Mouse (Mus musculus) liver, embryonic 13.5 days (tissue): ENCODE data around the gene Igf2r. TPM values are rescaled to one million over a fixed set of nuclear protein-coding genes. Genes with fewer than 3 reads are reported as not detected.

Source experiments
- ATAC-seq: fragments of 200-750 bp; cut with Nextera tagmentation; 2 replicates; pipeline ENCODE4 v1.8.0; 2017; ENCODE audit warnings: low read depth, mild to moderate bottlenecking, moderate number of reproducible peaks, moderate library complexity
- DNase-seq: peaks from one replicate; pipeline ENCODE4 v3.0.0; 2022
- H3K27ac ChIP-seq: fragments of 300-500 bp; sonication (generic); 2 replicates; pipeline ENCODE4 v1.5.1; 2015; ENCODE audit warnings: moderate library complexity, mild to moderate bottlenecking, inconsistent platforms
- H3K27me3 ChIP-seq: fragments of 300-500 bp; sonication (generic); 2 replicates; pipeline ENCODE4 v1.6.1; 2015; ENCODE audit warnings: mild to moderate bottlenecking, inconsistent platforms
- H3K36me3 ChIP-seq: fragments of 300-500 bp; sonication (generic); 2 replicates; pipeline ENCODE4 v1.6.1; 2015; ENCODE audit warnings: mild to moderate bottlenecking, inconsistent platforms
- H3K4me1 ChIP-seq: fragments of 300-500 bp; sonication (generic); replicated peaks from 2 replicates; pipeline ENCODE4 v1.6.1; 2015; ENCODE audit warnings: inconsistent platforms
- H3K4me2 ChIP-seq: fragments of 300-500 bp; sonication (generic); 2 replicates; pipeline ENCODE4 v1.6.1; 2015; ENCODE audit warnings: inconsistent platforms, mild to moderate bottlenecking, moderate library complexity
- H3K4me3 ChIP-seq: fragments of 300-500 bp; sonication (generic); replicated peaks from 2 replicates; pipeline ENCODE4 v1.5.1; 2015; ENCODE audit warnings: mild to moderate bottlenecking, inconsistent platforms
- H3K9ac ChIP-seq: fragments of 300-500 bp; sonication (generic); 2 replicates; pipeline ENCODE4 v1.6.1; 2015; ENCODE audit warnings: mild to moderate bottlenecking, inconsistent platforms
- H3K9me3 ChIP-seq: fragments of 300-500 bp; sonication (generic); replicated peaks from 2 replicates; pipeline ENCODE4 v1.6.1; 2016; ENCODE audit warnings: inconsistent platforms
- WGBS: fragments of 180-500 bp; shearing (Covaris S2); methylation state at CpG from one replicate; pipeline ENCODE4 v1.1.7; 2015; ENCODE audit not compliant: insufficient replicate concordance; 5-methylcytosine and 5-hydroxymethylcytosine counted together
- polyA plus RNA-seq: library from polyadenylated mRNA; unstranded; fragments of >200 nt; fragmentation: Nextera tagmentation; extraction: Ambion mirVana; gene quantifications from 2 replicates; pipeline ENCODE4 v1.2.1, GENCODE M21; 2015

Gene Igf2r
- polyA plus RNA-seq, 1 experiment from 2014 or later = 13.8 TPM

DNA sequence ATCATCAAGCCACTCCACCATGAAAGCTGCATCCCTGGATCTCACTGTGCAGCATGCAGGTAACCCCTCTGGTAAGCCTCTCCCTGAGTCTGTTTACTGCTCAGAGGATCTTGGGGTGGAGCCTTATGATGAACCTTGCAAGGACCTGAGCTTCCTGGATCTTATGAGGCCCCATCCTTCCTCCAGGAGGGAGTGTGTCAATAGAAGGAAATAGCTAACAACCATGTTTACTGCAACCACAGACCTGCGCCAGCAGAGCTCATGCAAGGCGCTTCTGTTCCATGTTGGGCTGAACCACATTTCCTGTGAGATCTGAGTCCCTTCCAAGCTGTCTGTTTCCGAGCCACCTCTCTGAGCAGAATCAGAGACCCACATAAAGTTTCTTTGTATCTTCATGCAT is 10.0 kb upstream of the Igf2r start:
- WGBS = 46% methylated on average over 3 of the region's 3 CpGs
- H3K4me3 ChIP-seq = no peak overlapping the region
- peaks cover 13% of the 10 kb centered on the region for H3K36me3 ChIP-seq
- H3K27me3 ChIP-seq = no peaks in the 10 kb centered on the region
- ATAC-seq (no peak), DNase-seq (no peak)
- H3K4me1 ChIP-seq = peaks cover 52% of the 10 kb centered on the region
- H3K9me3 ChIP-seq = no peaks in the 10 kb centered on the region
- no peak overlapping the region for H3K4me2 ChIP-seq
- peak overlapping the region; percentile 73 for H3K27ac ChIP-seq
- no peak overlapping the region for H3K9ac ChIP-seq

DNA sequence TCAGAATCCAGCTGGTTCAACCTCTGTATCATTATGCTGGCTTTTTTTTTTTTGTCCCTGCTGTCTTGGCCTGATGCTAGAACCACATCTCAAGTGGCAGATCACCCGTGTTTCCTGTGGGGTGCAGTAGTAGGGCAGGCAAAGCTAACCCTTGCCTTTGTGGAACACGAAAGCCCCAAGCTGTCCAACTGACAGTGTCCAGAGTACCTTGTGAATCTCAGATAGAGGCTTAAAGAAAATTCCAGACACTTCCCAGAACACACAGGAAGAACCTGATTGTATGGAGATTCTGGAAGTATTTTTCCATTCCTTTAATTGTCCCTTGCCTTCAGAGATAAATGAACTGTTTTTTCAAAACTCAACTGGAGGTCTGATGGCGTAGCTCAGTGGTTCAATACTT is 4.5 kb upstream of the Igf2r start:
- Histone ChIP-seq H3K27ac (no peak overlapping the region), H3K9me3 (no peaks in the 10 kb centered on the region), H3K27me3 (no peaks in the 10 kb centered on the region), H3K4me1 (peaks cover 19% of the 10 kb centered on the region), H3K36me3 (peaks cover 34% of the 10 kb centered on the region), H3K4me3 (no peak overlapping the region), H3K9ac (no peak overlapping the region), H3K4me2 (no peak overlapping the region)
- no peak for ATAC-seq
- no peak for DNase-seq
- 46% methylated on average over 3 of the region's 3 CpGs for WGBS

DNA sequence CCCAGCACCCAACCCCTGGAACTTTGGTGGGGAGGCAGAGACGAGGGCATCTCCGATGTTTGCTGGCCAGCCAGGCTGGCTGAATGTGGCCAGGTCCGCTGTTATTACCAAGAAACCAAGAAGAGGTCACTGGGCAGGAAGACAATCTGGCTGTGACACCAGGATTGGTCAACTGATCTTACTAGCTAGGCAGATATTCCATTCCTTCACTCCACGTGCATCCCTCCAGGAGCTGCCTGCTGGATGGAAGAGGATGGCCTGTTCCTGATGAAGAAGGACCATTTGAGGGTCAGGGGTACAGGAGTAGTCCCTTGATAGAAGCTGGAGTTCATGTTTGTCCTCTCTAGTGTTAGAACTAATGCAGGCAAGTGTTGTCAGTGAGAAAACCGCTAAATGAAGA is 1.0 kb upstream of the Igf2r start:
- Histone ChIP-seq H3K4me3 (no peak overlapping the region), H3K27me3 (no peaks in the 10 kb centered on the region; the same call in 1 of the 2 replicates), H3K9me3 (no peaks in the 10 kb centered on the region), H3K4me2 (no peak overlapping the region), H3K27ac (no peak overlapping the region), H3K9ac (no peak overlapping the region), H3K36me3 (peaks cover 26% of the 10 kb centered on the region), H3K4me1 (peaks cover 42% of the 10 kb centered on the region; the same call in 1 of the 2 replicates)
- DNase-seq (no peak), ATAC-seq (no peak)
- 79% methylated on average over 5 of the region's 5 CpGs for WGBS

DNA sequence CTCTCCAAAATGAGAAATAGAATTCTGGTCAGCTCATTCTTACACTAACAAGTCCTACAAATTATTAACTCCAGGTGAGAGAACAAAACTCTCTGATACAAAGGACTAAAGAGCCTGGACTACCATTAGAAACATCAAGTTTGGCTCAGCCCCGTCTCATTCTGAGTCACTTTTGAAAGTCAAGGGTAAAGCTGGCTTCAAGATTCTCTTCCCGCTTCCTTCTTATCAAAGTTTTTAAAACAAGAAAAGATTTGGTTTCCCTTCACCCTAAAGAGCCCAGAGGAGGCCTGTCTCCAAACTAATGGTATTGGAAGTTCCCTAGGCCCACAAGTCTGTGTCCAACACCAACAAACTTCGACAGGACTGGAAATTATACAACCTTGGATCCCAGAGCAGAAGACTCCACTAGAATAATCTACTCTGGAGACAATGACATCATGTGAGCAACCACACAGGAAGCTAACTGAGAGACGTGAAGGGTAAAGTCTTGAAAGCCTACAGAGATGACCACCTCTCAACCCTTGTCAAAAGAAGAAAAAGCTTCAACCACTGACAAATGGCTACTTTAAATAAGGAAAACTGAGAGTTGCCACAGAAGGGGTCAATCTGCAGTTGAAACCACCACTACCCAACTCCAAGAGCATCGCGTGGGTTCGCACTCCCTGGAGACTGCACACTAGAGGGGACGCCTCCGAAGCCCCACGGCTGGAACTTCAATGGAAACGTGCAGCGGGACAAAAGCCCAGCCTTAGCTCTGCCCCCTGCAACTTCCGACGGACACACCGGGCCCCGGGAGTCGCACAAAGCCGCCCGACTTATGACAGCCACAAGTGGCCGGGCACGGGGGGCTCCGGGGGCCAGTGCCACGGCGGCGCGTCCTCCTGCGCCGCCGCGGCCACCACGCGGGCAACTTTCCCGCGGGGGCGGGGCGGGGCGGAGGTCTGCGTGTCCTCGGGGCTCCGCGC is 767 bp downstream of the Igf2r start:
- ATAC-seq = peak; percentile 1; the same call in 1 of the 2 replicates
- H3K4me1 ChIP-seq = peaks cover 49% of the 10 kb centered on the region; the same call in 1 of the 2 replicates
- no peak for DNase-seq
- WGBS = 34% methylated on average over 41 of the region's 41 CpGs
- peak overlapping the region; percentile 90 for H3K4me2 ChIP-seq
- H3K4me3 ChIP-seq = peak overlapping the region; percentile 73
- H3K36me3 ChIP-seq = peaks cover 25% of the 10 kb centered on the region
- peak overlapping the region; percentile 83 for H3K9ac ChIP-seq
- H3K27ac ChIP-seq = peak overlapping the region; percentile 61
- no peaks in the 10 kb centered on the region for H3K9me3 ChIP-seq
- no peaks in the 10 kb centered on the region; the same call in 1 of the 2 replicates for H3K27me3 ChIP-seq

DNA sequence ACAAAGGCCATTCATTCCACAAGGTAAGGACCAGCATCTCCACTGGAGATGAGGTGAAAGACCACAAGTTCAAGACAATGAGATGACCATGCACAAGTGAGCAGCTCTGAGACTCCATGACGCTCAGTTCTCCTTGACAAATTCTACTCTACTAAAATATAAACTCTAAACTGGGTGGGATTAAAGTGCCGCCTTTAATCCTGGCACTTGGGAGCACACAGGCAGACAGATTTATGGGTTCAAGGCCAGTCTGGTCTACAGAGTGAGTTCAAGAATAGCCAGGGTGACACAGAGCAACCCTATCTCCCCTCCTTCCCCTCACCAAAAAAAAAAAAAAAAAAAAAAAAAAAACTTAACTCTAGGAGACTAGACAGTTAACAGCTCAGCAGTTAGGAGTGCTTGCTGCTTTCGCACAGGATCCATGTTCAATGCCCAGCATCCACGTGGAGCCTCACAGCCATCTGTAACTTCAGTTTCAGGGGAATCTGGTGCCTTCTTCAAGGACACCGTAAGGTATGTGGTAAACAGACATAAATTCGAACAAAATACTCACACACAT is 2.1 kb downstream of the Igf2r start:
- Histone ChIP-seq H3K4me1 (peaks cover 56% of the 10 kb centered on the region; the same call in 1 of the 2 replicates), H3K4me3 (peak overlapping the region; percentile 73), H3K9me3 (no peaks in the 10 kb centered on the region), H3K27me3 (no peaks in the 10 kb centered on the region; the same call in 1 of the 2 replicates), H3K27ac (0 out of 2 replicates have a peak overlapping the region, but pooled peaks have one; percentile 2), H3K4me2 (peak overlapping the region; percentile 90), H3K9ac (peak overlapping the region; percentile 83), H3K36me3 (peaks cover 31% of the 10 kb centered on the region)
- DNase-seq (no peak), ATAC-seq (no peak)
- WGBS = 71% methylated on average over 6 of the region's 6 CpGs

DNA sequence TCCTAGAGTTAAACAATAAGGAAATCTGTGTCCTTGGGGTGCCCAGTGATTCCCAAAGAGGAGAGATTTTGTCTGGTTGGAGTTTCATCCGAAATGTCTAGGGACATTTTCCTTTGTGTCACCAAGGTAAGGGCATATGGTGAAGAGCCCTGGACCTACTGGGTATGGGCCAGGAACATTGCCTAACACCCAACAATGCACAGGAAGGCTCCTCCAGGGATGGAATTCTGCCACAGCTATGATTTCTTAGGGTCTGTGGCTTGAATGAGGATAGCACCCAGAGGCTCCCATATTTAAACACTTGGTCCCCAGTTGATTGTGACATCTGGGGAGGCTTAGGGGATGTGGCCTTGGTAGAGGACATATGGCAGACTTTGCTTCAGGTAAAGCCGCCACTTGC is 6.1 kb downstream of the Igf2r start:
- H3K4me2 ChIP-seq = no peak overlapping the region
- no peak overlapping the region for H3K4me3 ChIP-seq
- ATAC-seq (no peak), DNase-seq (no peak)
- H3K27ac ChIP-seq = no peak overlapping the region
- WGBS = 72% methylated on average over 2 of the region's 2 CpGs
- no peaks in the 10 kb centered on the region for H3K27me3 ChIP-seq
- H3K36me3 ChIP-seq = peaks cover 17% of the 10 kb centered on the region
- no peaks in the 10 kb centered on the region for H3K9me3 ChIP-seq
- H3K9ac ChIP-seq = no peak overlapping the region
- peaks cover 70% of the 10 kb centered on the region for H3K4me1 ChIP-seq

DNA sequence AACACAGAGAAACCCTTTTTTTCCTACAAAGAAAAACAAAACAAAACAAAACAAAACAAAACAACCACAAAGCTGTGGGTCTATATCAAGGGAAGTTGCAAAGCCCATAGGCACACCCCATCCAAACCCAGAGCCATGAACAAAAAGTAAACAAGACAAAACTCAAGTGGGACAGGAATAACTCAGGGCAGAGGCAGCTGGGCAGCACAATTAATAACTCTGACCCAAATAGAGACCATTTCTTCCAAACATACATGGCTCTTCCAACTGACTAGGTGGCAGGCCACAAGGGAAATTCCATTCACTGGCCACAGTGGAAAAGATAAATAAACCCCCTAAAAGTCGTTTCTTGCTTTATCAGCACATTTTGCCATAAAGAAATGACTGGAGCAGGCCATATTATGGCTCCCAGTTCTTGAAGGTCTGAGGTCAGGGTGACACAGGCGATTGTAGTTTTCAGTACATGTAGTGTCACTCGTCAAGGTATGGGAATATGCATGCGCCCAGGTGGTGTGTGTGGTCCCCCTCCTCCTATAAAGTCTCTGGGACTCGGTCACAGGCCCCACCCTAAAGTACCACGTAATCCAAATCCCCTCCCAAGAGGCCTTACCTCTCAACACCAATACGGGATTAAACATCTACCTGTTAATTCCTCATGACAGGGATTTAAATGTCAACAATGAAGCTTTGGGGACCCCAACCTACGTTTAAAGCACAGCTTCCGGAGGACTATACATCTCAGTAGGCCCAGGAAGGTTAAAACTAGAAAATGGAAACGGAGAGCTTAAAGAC is 8.9 kb downstream of the Igf2r start:
- DNase-seq (no peak), ATAC-seq (no peak)
- 72% methylated on average over 10 of the region's 10 CpGs for WGBS
- no peaks in the 10 kb centered on the region for H3K27me3 ChIP-seq
- H3K27ac ChIP-seq = no peak overlapping the region
- H3K36me3 ChIP-seq = peaks cover 20% of the 10 kb centered on the region
- H3K9me3 ChIP-seq = no peaks in the 10 kb centered on the region
- H3K4me1 ChIP-seq = peaks cover 73% of the 10 kb centered on the region
- no peak overlapping the region for H3K4me2 ChIP-seq
- no peak overlapping the region for H3K4me3 ChIP-seq
- H3K9ac ChIP-seq = no peak overlapping the region

DNA sequence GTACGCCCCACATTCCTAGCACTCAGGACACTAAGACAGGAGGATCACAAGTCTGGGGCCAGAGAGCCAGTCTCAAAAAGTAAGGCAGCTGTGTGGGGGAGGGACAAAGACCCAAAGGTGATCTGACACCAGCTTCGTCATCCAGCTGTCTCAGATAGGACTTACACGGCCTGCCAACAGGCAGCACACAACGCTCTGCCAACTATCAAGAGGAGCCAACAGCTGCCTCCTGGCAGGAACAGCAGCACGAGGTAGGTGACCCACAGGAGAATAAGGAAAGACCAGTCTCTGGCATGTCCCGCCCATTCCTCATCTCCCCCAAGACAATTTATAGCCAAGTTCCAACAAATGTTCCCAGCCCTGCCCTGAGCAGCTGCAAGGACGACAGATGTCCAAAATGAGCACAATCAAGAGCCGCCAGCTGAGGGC is 9.8 kb downstream of the Igf2r start:
- H3K4me1 ChIP-seq = peaks cover 79% of the 10 kb centered on the region

DNA sequence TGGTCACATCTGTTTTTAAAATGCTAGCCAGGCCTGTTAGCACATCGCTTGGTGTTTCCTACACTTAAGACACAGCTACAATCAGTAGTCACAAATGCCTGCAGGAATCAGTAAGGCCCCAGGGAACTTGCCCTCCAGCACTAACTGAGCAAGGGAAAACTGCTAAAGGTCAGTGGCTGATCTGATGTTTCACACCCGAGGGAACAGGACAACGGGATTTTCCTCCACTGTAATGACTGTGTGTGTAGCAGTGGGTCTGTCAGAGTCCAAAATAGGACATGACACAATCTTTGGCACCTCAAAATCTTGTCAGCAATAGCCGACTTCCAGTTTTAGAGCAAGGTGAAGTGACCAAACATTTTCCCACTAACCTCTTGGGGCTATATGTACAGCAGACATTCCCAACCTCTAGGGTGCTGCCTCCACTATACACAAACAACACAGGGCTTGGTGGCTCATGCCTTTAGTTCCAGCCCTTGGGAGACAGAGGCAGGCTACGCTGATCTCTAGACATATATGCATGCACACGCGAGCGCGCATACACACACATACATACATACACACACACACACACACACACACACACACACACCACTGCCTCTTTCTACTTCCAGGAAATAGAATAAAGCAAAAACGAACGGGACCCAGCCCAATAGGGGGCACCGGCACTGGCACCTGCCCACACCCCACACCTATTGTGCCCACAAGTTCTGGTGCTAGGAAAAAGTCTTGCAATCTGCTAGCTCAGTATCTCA is 10.6 kb downstream of the Igf2r start:
- H3K9ac ChIP-seq = no peak overlapping the region
- H3K27me3 ChIP-seq = no peaks in the 10 kb centered on the region
- no peak overlapping the region for H3K4me3 ChIP-seq
- ATAC-seq (no peak), DNase-seq (no peak)
- H3K4me1 ChIP-seq = peaks cover 80% of the 10 kb centered on the region
- H3K4me2 ChIP-seq = no peak overlapping the region
- H3K9me3 ChIP-seq = no peaks in the 10 kb centered on the region
- 81% methylated on average over 12 of the region's 12 CpGs for WGBS
- H3K27ac ChIP-seq = no peak overlapping the region
- H3K36me3 ChIP-seq = peaks cover 20% of the 10 kb centered on the region

More for the DNA sequence above, 9.8 kb downstream of the Igf2r start:
- Histone ChIP-seq H3K9me3 (no peaks in the 10 kb centered on the region), H3K36me3 (peaks cover 20% of the 10 kb centered on the region), H3K27ac (no peak overlapping the region), H3K4me3 (no peak overlapping the region), H3K27me3 (no peaks in the 10 kb centered on the region), H3K9ac (no peak overlapping the region), H3K4me2 (no peak overlapping the region)
- DNase-seq (no peak), ATAC-seq (no peak)
- 56% methylated on average over 8 of the region's 8 CpGs for WGBS

DNA sequence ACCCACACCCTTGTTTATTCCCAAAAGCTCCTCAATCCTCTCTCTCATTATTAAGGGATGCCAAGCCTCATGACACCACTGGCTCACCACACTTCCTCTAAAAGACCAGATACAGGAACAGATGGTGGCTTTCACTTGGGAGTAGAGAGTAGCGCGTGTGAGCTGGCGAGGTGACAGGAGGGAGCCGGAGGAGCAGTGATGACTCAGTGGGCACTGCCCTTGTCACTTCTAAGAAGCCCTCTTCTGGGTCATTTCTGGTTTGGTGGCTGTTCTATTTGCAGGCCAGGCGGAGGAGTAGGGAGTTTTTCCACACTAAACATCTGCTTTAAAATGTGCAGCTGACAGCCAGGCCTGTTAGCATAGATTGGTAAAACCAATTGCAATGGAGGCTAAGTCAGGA is 11.5 kb downstream of the Igf2r start:
- no peak overlapping the region for H3K9ac ChIP-seq
- no peak overlapping the region for H3K27ac ChIP-seq
- ATAC-seq (no peak), DNase-seq (no peak)
- WGBS = 57% methylated on average over 5 of the region's 5 CpGs
- H3K27me3 ChIP-seq = no peaks in the 10 kb centered on the region
- H3K36me3 ChIP-seq = peaks cover 17% of the 10 kb centered on the region
- H3K9me3 ChIP-seq = no peaks in the 10 kb centered on the region
- peaks cover 81% of the 10 kb centered on the region for H3K4me1 ChIP-seq
- H3K4me2 ChIP-seq = no peak overlapping the region
- H3K4me3 ChIP-seq = no peak overlapping the region
